Mouse (Mus musculus): ENCODE data around the gene Mettl1. TPM values are rescaled to one million over a fixed set of nuclear protein-coding genes. Genes with fewer than 3 reads are reported as not detected.
A peak's percentile ranks its signal among the peaks of the same experiment; 100 is the strongest.

Mettl1 gene
- polyA plus RNA-seq (2015; fragmentation: Nextera tagmentation; extraction: Ambion mirVana), result 58.6 and 61.8 TPM in 2 replicates

DNA sequence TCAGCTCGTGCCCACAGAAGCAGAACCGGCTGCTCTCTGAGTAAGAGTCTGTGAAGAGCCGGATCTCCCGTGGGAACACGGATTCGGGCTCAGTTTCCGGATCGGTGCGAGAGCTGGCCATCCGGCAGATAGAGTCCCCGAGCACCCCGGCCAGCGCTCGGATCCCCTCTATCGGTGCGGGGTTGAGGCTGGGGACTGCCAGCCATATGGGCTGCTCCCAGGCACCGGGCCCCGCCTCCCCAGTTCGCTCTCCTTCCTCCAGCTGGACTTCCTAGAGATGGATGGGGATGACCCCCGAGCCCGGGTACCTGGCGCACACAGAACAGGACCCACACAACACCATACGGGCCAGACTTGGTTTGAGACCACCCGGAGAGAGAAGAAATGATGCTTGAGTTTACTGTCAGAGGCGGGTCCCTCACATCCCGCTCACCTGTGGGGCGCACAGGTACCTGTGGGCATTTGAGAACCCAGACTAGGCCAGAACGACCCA lies at the start of gene Mettl1, which contains the start of gene Eef1akmt3:
Mettl1 (plus strand) TSS at position 141 of the 493 bp plus-strand sequence.
Eef1akmt3 (minus strand) TSS at position 240 of the 493 bp plus-strand sequence.
- Histone ChIP-seq H3K4me1 (peaks cover 14% of the 10 kb centered on the region; the same call in 1 of the 2 replicates), H3K4me3 (peak within 1 kb of the TSS; percentile 92), H3K9ac (peak within 1 kb of the TSS; percentile 75), H3K36me3 (peaks cover 24% of the 10 kb centered on the region), H3K27me3 (no peaks in the 10 kb centered on the region; the same call in 1 of the 2 replicates), H3K4me2 (peak within 1 kb of the TSS; percentile 93), H3K27ac (peak within 1 kb of the TSS; percentile 94), H3K9me3 (no peaks in the 10 kb centered on the region)
- under 1% methylated on average over 28 of the region's 28 CpGs for WGBS
- peak; percentile 37 for ATAC-seq (ENCODE audit: insufficient number of reproducible peaks, low FRiP score, low TSS enrichment, low read depth)

DNA sequence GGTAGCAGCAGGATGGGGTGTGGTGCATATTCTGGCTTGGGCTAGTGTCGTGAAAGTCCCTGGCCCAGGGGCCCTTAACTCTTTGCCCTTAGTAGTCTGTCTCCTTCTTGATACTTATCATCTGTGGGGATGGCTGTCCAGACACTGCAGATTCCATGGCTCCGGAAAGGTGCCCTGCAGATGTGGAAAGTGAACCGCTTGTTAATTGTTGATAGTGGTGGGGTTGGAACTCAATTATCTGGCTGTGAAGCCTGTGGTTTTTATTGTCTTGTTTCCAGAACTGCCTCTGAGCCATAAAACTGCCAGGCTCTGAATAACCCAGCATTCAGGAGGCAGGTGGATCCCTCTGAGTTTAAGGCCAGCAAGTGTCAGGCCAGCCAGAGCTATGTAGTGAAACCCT lies 49.5 kb upstream of the Mettl1 start:
- Histone ChIP-seq H3K9me3 (no peaks in the 10 kb centered on the region), H3K9ac (no peak overlapping the region), H3K4me2 (no peak overlapping the region), H3K27me3 (no peaks in the 10 kb centered on the region), H3K4me3 (no peak overlapping the region), H3K27ac (no peak overlapping the region), H3K4me1 (peaks cover 57% of the 10 kb centered on the region), H3K36me3 (peaks cover 57% of the 10 kb centered on the region)
- no peak for ATAC-seq (ENCODE audit: insufficient number of reproducible peaks, low FRiP score, low TSS enrichment, low read depth)
- WGBS, result 47% methylated on average over 3 of the region's 3 CpGs

DNA sequence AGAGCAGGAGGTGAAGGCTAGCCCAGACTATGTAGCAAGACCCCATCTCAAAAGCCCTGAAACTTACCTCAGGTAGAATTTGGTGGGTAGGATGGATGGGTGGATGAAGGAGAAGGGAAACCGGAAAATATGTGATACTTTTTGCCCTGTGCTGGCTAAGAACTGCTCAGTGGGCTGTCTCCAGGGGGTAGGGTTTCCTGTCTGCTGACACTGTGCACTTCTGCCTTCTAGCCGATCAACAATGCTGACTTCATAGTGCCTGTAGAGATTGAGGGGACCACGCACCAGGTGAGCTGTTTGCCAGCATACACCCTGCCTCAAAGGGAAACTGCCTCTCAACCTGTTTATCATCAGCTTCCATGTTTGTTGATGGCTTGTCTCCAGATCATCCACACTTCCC lies 47.6 kb upstream of the Mettl1 start:
- H3K27me3 ChIP-seq, result no peaks in the 10 kb centered on the region
- no peak for ATAC-seq (ENCODE audit: insufficient number of reproducible peaks, low FRiP score, low TSS enrichment, low read depth)
- 78% methylated on average over 3 of the region's 3 CpGs for WGBS
- H3K9ac ChIP-seq, result no peak overlapping the region
- H3K9me3 ChIP-seq, result no peaks in the 10 kb centered on the region
- no peak overlapping the region for H3K27ac ChIP-seq
- no peak overlapping the region for H3K4me2 ChIP-seq
- no peak overlapping the region for H3K4me3 ChIP-seq
- peaks cover 47% of the 10 kb centered on the region for H3K4me1 ChIP-seq
- H3K36me3 ChIP-seq, result peaks cover 73% of the 10 kb centered on the region

DNA sequence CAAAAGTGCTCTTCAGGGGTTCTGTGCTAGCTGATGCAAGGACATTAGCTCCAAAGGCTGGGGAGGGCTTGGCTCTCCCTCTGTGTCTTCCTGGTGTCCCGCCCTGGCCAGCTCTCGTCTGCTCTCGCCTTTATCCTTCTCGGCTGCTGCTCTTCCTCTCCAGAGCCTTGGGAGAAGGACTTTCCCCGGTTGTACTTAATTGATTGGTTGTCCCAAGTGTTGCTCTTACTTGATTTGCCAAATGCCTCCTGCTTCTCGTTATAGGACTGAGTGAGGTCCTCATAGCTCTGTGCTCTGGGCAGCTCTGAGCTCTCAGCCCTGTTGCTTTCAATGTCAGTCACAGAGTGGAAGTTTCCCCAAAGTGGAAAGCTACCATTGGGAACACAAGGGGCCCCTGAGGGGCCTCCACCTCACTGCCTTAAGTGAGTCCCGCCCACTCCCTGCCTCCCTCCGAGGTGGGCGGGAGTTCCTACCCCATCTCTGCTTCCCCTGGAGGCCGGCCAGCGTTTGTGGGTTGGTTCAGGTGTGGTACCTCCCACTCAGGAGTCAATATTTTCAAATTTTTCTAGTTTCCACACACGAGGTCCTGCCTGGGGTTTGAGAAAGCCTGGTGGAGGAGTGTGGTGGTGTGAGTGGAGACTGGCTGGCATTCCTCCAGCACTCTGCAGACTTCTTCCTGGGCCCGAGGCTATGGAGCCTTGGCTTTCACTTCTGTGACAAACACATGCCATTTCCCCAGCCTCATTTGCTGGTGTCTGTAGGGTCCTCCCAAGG lies 43.7 kb upstream of the Mettl1 start:
- peaks cover 66% of the 10 kb centered on the region for H3K36me3 ChIP-seq

DNA sequence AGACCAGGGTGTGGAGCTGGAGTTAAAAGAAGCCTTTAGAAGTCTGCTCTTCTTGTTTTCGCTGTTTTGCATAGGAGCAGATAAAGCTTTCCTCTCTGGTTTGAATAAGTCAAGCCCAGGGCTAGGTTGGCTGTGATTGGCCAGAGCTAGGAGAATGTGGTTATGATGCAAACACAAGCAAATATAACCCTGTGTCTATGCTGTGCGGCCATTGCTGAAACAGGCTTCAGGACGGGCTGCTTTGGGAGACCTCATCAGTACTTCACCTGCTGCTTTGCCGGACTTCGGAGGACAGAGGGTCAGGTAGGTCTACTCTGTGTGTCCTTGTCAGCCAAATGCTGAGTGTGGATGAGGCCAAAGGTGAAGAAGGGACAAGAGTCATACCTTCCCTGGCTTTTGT lies 40.7 kb upstream of the Mettl1 start, which contains the start of gene Avil:
Avil (plus strand) TSS at position 181 of the 400 bp plus-strand sequence.
- Histone ChIP-seq H3K4me3 (no peak within 1 kb of the TSS), H3K9me3 (no peaks in the 10 kb centered on the region), H3K4me2 (no peak within 1 kb of the TSS), H3K4me1 (peaks cover 10% of the 10 kb centered on the region), H3K9ac (no peak within 1 kb of the TSS), H3K27ac (no peak within 1 kb of the TSS), H3K36me3 (peaks cover 36% of the 10 kb centered on the region), H3K27me3 (no peaks in the 10 kb centered on the region)
- WGBS, result 89% methylated on average over 5 of the region's 5 CpGs
- ATAC-seq (ENCODE audit: insufficient number of reproducible peaks, low FRiP score, low TSS enrichment, low read depth), result no peak

More for the DNA sequence above, 43.7 kb upstream of the Mettl1 start:
- Histone ChIP-seq H3K4me2 (no peak overlapping the region), H3K9ac (no peak overlapping the region), H3K27ac (peak overlapping the region; percentile 3; the same call in 1 of the 2 replicates), H3K27me3 (no peaks in the 10 kb centered on the region), H3K4me1 (peaks cover 15% of the 10 kb centered on the region), H3K4me3 (no peak overlapping the region), H3K9me3 (no peaks in the 10 kb centered on the region)
- no peak for ATAC-seq (ENCODE audit: insufficient number of reproducible peaks, low FRiP score, low TSS enrichment, low read depth)
- WGBS, result 47% methylated on average over 13 of the region's 13 CpGs

DNA sequence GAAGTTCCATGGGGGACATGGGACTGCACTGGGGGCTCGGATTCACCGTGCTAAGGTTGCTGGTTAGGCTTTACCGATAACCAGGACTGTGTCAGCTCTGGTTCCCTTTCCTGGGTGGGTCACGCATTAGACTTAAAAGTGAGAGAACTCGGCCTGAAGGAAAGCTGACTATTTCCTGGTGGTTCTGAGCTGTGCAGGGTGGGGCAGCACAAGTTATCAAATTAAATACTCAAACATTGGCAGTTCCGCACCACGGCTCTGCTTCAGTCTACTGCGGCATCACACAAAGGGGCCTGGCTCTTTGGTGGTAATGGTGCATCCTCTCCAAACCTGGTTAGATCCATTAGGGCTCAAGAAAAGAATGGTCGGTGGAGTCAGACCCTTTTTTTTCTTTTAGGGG lies 39.9 kb upstream of the Mettl1 start:
- Histone ChIP-seq H3K27ac (no peak overlapping the region), H3K27me3 (no peaks in the 10 kb centered on the region), H3K9me3 (no peaks in the 10 kb centered on the region), H3K9ac (no peak overlapping the region), H3K4me2 (no peak overlapping the region), H3K4me1 (peaks cover 9% of the 10 kb centered on the region), H3K36me3 (peaks cover 29% of the 10 kb centered on the region), H3K4me3 (no peak overlapping the region)
- no peak for ATAC-seq (ENCODE audit: insufficient number of reproducible peaks, low FRiP score, low TSS enrichment, low read depth)
- WGBS, result 86% methylated on average over 9 of the region's 9 CpGs

DNA sequence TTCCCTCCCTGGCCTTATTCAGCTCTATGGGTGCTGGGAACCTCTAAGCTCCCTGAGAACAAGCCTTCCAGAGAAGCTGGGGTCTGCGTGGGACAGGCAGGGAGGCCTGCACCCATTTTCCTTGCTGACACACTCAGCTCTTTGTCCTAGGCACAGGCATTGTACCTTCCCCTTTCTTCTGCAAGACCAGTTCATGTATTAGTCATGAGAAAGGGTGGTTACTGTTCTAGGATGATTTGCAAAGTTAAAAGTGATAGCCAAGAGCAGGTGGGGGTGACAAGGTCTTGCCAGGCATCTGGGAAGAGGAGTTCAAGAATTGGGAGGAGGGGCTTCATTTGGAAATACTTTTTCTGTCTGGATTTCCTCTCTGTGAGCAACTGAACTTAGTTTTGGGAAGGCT lies 39.2 kb upstream of the Mettl1 start:
- H3K9me3 ChIP-seq, result no peaks in the 10 kb centered on the region
- no peak overlapping the region for H3K4me3 ChIP-seq
- 77% methylated on average over 1 of the region's 1 CpGs for WGBS
- no peak overlapping the region for H3K27ac ChIP-seq
- H3K9ac ChIP-seq, result no peak overlapping the region
- H3K27me3 ChIP-seq, result no peaks in the 10 kb centered on the region
- no peak for ATAC-seq (ENCODE audit: insufficient number of reproducible peaks, low FRiP score, low TSS enrichment, low read depth)
- H3K4me1 ChIP-seq, result peaks cover 9% of the 10 kb centered on the region
- H3K36me3 ChIP-seq, result peaks cover 29% of the 10 kb centered on the region
- H3K4me2 ChIP-seq, result no peak overlapping the region

DNA sequence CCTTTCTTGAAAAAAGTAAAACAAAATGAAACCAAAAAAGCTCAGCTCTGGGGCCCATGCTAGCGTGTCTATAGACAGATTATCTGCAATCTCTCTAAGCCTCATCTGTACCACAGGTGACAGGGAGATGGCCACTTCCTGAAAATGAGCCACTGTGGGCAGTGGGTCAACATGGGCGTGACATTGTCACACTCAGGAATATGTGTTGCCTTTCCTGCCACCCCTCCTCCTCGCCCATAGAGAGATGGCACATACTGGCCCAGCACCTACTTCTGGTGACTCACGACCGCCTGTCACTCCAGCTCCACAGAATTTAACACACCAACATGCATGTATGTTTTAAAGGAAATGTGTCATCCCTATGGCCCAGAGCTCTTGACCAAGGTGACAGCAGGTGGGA lies 38.4 kb upstream of the Mettl1 start:
- no peak overlapping the region for H3K4me3 ChIP-seq
- peaks cover 2% of the 10 kb centered on the region for H3K4me1 ChIP-seq
- H3K4me2 ChIP-seq, result no peak overlapping the region
- H3K9me3 ChIP-seq, result no peaks in the 10 kb centered on the region
- no peak overlapping the region for H3K9ac ChIP-seq
- H3K27me3 ChIP-seq, result no peaks in the 10 kb centered on the region
- H3K27ac ChIP-seq, result no peak overlapping the region
- peaks cover 22% of the 10 kb centered on the region for H3K36me3 ChIP-seq
- ATAC-seq (ENCODE audit: insufficient number of reproducible peaks, low FRiP score, low TSS enrichment, low read depth), result no peak
- 89% methylated on average over 5 of the region's 5 CpGs for WGBS

DNA sequence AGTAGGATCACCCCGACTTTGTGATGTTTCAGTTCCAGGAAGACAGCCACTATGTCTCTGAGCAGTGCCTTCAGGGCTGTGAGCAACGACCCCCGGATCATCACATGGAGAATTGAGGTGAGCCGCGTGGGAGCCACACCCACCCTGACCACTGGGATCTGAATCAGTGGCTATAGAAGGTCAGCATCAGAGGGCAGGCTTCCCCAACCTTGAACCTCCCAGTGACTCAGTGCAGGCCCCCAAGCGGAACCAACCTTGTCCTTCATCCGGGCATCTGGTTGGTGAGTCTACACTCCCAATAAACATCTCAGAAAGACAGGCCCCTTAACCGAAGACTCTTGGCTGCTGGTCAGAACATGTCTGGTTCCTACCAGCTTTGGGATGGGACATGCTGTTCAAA lies 37.9 kb upstream of the Mettl1 start:
- Histone ChIP-seq H3K4me2 (no peak overlapping the region), H3K36me3 (peaks cover 16% of the 10 kb centered on the region), H3K9me3 (no peaks in the 10 kb centered on the region), H3K9ac (no peak overlapping the region), H3K27me3 (no peaks in the 10 kb centered on the region), H3K4me3 (no peak overlapping the region), H3K4me1 (no peaks in the 10 kb centered on the region; the same call in 1 of the 2 replicates), H3K27ac (no peak overlapping the region)
- WGBS, result 78% methylated on average over 8 of the region's 8 CpGs
- ATAC-seq (ENCODE audit: insufficient number of reproducible peaks, low FRiP score, low TSS enrichment, low read depth), result no peak

DNA sequence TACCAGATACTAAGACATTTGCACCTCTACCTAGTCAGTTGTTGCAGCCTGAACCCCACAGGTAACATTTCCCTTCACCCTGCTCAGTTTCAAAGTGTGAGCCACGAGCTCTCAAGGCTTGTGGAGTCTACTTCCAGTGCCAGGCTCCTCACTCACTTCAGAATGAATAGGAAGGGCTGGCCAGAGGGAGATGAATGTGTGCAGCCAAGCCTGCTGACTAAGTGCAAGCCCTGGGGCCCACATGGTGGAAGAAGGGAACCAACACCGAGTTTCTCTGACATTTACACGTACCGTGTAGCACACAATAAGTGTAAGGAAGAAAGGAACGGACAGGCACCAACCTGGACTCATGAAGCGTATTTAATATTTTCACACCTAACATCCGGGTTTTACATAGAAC lies 37.4 kb upstream of the Mettl1 start:
- no peak for ATAC-seq (ENCODE audit: insufficient number of reproducible peaks, low FRiP score, low TSS enrichment, low read depth)
- Histone ChIP-seq H3K36me3 (peaks cover 12% of the 10 kb centered on the region), H3K4me1 (no peaks in the 10 kb centered on the region; the same call in 1 of the 2 replicates), H3K27ac (no peak overlapping the region), H3K9ac (no peak overlapping the region), H3K9me3 (no peaks in the 10 kb centered on the region), H3K27me3 (no peaks in the 10 kb centered on the region), H3K4me3 (no peak overlapping the region), H3K4me2 (no peak overlapping the region)
- 85% methylated on average over 7 of the region's 7 CpGs for WGBS

DNA sequence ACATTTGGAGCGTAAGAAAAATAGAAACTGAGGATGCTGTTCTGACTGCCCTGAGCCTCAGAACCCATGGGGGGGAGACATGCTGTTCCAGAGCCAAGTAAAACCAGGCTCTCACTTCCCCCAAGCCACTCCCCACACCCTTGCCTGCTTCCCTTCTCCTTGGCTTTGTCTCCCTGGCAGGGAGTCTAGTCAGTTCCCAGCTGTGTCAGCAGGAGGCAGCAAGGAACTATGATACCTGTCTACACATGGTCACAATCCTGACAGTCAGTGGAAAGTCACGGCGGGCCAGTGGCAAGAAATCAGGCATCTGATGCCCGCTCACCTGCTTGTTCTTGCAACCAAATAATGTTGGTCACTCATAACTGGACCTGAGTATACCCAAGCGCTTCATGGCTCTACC lies 24.7 kb upstream of the Mettl1 start:
- WGBS, result 39% methylated on average over 5 of the region's 5 CpGs

DNA sequence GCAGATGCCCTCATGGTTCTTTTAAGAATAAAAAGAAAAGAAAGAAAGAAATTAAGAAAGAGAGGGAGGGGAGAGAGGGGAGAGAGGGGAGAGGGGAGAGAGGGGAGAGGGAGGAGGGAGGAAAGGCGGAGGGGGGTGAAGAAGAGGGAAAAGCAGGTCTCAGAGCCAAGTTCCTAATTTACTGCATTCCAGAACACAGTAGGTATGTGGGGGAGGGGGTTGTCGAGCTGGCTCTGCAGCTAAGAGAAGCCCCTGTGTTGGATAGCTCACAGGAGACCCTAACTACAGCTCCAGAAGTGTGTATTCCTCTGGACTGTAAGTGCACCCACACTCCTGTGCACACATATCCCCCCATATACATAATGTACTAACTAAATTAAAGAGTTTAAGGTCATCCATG lies 24.1 kb upstream of the Mettl1 start:
- Histone ChIP-seq H3K4me3 (no peak overlapping the region), H3K27ac (no peak overlapping the region), H3K27me3 (no peaks in the 10 kb centered on the region), H3K9me3 (no peaks in the 10 kb centered on the region), H3K36me3 (peaks cover 7% of the 10 kb centered on the region), H3K4me2 (no peak overlapping the region), H3K9ac (no peak overlapping the region), H3K4me1 (peaks cover 11% of the 10 kb centered on the region)
- 21% methylated on average over 2 of the region's 2 CpGs for WGBS
- ATAC-seq (ENCODE audit: insufficient number of reproducible peaks, low FRiP score, low TSS enrichment, low read depth), result no peak

More for the DNA sequence above, 24.7 kb upstream of the Mettl1 start:
- Histone ChIP-seq H3K27ac (no peak overlapping the region), H3K9me3 (no peaks in the 10 kb centered on the region), H3K4me3 (no peak overlapping the region), H3K9ac (no peak overlapping the region), H3K36me3 (0 out of 2 replicates have a peak, but pooled peaks cover 3% of the 10 kb centered on the region), H3K27me3 (no peaks in the 10 kb centered on the region), H3K4me1 (peaks cover 11% of the 10 kb centered on the region), H3K4me2 (no peak overlapping the region)
- ATAC-seq (ENCODE audit: insufficient number of reproducible peaks, low FRiP score, low TSS enrichment, low read depth), result no peak
